Mouse (Mus musculus): ENCODE results near the gene Lrrc59. TPM values are rescaled to one million over a fixed set of nuclear protein-coding genes. Genes with fewer than 3 reads are reported as not detected.

The Lrrc59 gene
- polyA plus RNA-seq (2012; rRNA removed), result 91.7 and 108 TPM in 2 replicates

- DNase-seq (ENCODE audit: low read depth), result no peak
Measured at GRCm38 (mm10) chr11:94629199-94629883, at the start of gene Lrrc59. Gene Lrrc59 (plus strand): TSS chr11:94629767.

GRCm38 (mm10) chr11:94580111-94580740 lies 49.3 kb upstream of the Lrrc59 start:
- DNase-seq (ENCODE audit: low read depth), result no peak

GRCm38 (mm10) chr11:94585091-94585490 lies 44.5 kb upstream of the Lrrc59 start:
- DNase-seq (ENCODE audit: low read depth), result no peak

- DNase-seq (ENCODE audit: low read depth), result no peak
Measured at GRCm38 (mm10) chr11:94587511-94587910, 42.1 kb upstream of the Lrrc59 start.

- no peak for DNase-seq (ENCODE audit: low read depth)
Measured at GRCm38 (mm10) chr11:94596311-94596852, 33.2 kb upstream of the Lrrc59 start.

GRCm38 (mm10) chr11:94597319-94597718 lies 32.2 kb upstream of the Lrrc59 start:
- no peak for DNase-seq (ENCODE audit: low read depth)

- no peak for DNase-seq (ENCODE audit: low read depth)
Measured at GRCm38 (mm10) chr11:94598437-94599120, 31.0 kb upstream of the Lrrc59 start.

GRCm38 (mm10) chr11:94600447-94600846 lies 29.1 kb upstream of the Lrrc59 start:
- DNase-seq (ENCODE audit: low read depth), result no peak

- DNase-seq (ENCODE audit: low read depth), result no peak
Measured at GRCm38 (mm10) chr11:94601321-94602281, 28.0 kb upstream of the Lrrc59 start, which contains the start of gene Acsf2. Gene Acsf2 (minus strand): TSS chr11:94601871.

- DNase-seq (ENCODE audit: low read depth), result no peak
Measured at GRCm38 (mm10) chr11:94602356-94602955, 27.1 kb upstream of the Lrrc59 start.

GRCm38 (mm10) chr11:94610744-94611740 lies 18.5 kb upstream of the Lrrc59 start:
- DNase-seq (ENCODE audit: low read depth), result no peak

GRCm38 (mm10) chr11:94614603-94615002 lies 15.0 kb upstream of the Lrrc59 start:
- DNase-seq (ENCODE audit: low read depth), result no peak

GRCm38 (mm10) chr11:94615494-94615893 lies 14.1 kb upstream of the Lrrc59 start:
- DNase-seq (ENCODE audit: low read depth), result peak; percentile 83

- DNase-seq (ENCODE audit: low read depth), result no peak
Measured at GRCm38 (mm10) chr11:94617646-94618045, 11.9 kb upstream of the Lrrc59 start.

- no peak for DNase-seq (ENCODE audit: low read depth)
Measured at GRCm38 (mm10) chr11:94620766-94621457, 8.7 kb upstream of the Lrrc59 start.

- DNase-seq (ENCODE audit: low read depth), result no peak
Measured at GRCm38 (mm10) chr11:94621458-94621852, 8.1 kb upstream of the Lrrc59 start.

- DNase-seq (ENCODE audit: low read depth), result no peak
Measured at GRCm38 (mm10) chr11:94622162-94622561, 7.4 kb upstream of the Lrrc59 start.

- DNase-seq (ENCODE audit: low read depth), result no peak
Measured at GRCm38 (mm10) chr11:94629884-94630198, 274 bp downstream of the Lrrc59 start.

Measured in gonadal fat pad, adult 2 months (tissue).